Mouse (Mus musculus) cerebellum, adult 9-11 months (tissue): ENCODE measurements around the gene Sh2d1b2.
"Not testable (repeated sequence)": the region's sequence is repeated elsewhere in the genome, so short reads cannot be mapped to it uniquely, and the experiment has no call there.

Experiments
- DNase-seq: peaks from one replicate; pipeline ENCODE4 v3.0.0; 2022

Gene Sh2d1b2

DNA sequence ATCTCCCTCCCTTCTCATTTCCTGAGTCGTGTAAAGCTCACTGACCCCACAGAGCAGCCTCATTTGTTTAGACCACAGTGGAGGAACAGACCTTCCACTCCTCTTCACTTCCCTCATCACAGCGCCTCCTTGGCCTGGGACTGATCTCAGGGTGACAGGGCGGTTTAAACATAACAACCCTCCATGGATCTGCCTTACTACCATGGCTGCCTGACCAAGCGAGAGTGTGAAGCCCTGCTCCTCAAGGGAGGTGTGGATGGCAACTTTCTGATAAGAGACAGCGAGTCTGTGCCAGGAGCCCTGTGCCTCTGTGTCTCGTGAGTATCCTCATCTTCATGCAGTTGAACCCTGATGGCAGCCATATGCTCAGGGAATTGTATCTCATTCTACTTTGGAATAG is at the start of gene Sh2d1b2:
Gene Sh2d1b2, plus strand, starts transcription at position 62 of the 400 bp plus-strand sequence.
- DNase-seq = not testable (repeated sequence)

DNA sequence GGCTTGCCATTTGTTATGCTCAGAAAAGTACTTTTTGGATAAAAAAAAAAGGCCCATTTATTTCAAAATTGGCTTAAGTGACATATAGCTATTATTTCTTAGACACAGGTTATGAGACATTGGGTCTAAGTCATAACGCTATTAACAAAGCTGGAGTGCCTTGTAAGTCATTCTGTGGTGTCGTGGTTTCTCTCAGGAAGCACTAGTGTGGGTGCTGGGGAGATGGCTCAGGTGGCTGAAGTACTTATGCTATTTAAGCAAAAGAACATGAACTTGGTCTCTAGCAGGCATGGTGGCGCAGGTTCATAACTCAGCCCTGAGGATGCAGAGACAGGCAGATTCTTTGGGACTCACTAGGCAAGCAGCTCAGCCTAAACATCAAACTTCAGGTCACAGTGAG is 47.4 kb upstream of the Sh2d1b2 start:
- no peak for DNase-seq

DNA sequence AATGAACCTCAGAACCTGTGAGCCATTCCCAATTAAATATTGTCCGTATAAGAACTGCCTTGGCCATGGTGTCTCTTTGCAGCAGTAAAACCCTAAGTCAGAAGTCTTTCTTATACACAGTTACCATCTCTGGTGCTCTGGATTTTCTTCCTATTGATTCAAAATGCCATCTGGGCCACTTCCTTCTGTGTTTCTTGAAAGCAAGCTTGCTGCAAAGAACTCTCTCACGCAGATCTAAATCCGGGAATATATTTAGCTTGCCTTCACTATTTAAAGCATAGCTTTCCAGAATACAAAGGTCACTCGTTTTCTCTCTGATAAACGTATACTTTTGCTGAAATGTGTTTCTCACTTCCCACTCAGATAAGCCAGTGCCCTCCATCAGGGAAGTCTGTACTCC is 46.0 kb upstream of the Sh2d1b2 start:
- no peak for DNase-seq

DNA sequence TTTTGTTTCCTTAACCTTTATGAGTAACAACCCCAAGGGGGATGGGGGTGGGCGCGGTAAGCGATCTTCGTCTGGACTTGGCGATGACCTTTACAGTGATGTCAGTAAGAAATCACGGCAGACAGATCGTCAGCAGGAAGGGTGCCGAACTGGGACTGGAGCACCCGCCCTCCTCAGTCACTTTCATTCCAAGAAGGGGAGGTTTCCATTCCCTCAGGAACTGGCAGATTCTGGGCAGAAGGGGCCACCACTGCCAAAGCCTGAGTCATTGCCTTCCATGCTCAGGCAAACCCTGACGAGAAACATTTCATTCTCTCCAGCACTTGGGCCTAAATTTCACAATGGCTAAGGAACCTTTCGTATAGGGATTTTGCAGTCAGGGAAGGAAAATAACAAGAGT is 43.9 kb upstream of the Sh2d1b2 start:
- DNase-seq = no peak

DNA sequence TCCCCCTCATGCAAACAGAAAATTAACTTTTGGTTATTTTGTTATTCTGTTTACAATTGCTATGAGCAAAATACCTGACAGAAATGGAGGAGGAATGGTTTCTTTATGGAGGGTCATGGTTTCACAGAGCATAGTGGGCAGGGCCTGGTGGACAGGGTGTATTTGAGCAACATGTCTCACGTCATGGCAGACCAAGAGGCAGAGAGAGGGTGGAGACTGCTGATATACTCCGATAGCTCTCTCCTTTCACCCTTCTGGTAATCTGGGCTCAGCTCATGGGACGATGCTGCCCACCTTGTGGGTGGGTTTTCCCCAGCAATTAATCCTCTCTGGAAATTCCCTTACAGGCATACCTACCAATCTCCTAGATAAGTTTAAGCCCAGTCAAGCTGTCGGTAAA is 42.3 kb upstream of the Sh2d1b2 start:
- DNase-seq = no peak

- DNase-seq = no peak
These were observed 40.6 kb upstream of the Sh2d1b2 start for GRCm38 (mm10) chr1:170191925-170192324.

GRCm38 (mm10) chr1:170196211-170196610 is 36.3 kb upstream of the Sh2d1b2 start:
- no peak for DNase-seq

- DNase-seq = no peak
These were observed 32.2 kb upstream of the Sh2d1b2 start for GRCm38 (mm10) chr1:170200379-170200778.

GRCm38 (mm10) chr1:170206395-170206794 is 26.2 kb upstream of the Sh2d1b2 start:
- no peak for DNase-seq

DNA sequence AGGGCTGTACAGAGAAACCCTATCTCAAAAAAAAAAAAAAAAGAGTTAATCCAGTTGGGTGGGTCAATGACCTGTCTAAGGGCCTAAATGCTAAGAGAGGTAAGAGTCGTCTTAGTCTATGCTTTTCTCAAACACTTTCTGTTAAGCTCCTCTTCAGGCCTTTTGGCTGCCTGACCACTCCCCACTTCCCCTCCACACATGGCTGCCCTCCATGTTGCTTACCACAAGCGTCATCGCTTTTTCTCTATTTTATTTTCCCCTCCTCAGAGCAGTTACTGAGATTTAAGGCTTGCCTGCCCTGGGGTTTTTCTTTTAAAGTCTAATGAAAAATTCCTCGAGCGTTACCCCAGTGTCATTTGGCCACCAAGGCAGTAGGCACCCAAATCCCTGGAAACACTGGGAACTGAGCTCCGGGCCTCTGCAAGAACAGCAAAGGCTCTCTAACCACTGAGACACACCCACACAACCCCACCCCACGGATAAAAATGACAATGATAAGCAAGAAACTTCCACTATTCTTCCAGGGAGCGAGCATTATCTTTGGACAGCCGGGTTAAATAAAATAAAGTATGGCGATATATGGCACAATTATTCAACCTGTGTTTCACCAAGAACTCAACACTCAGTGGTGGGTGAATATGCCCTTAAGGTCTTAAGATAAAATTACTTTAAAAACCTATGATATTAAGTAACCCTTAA is 19.2 kb upstream of the Sh2d1b2 start:
- no peak for DNase-seq

GRCm38 (mm10) chr1:170214383-170214756 is 18.2 kb upstream of the Sh2d1b2 start:
- DNase-seq = no peak

DNA sequence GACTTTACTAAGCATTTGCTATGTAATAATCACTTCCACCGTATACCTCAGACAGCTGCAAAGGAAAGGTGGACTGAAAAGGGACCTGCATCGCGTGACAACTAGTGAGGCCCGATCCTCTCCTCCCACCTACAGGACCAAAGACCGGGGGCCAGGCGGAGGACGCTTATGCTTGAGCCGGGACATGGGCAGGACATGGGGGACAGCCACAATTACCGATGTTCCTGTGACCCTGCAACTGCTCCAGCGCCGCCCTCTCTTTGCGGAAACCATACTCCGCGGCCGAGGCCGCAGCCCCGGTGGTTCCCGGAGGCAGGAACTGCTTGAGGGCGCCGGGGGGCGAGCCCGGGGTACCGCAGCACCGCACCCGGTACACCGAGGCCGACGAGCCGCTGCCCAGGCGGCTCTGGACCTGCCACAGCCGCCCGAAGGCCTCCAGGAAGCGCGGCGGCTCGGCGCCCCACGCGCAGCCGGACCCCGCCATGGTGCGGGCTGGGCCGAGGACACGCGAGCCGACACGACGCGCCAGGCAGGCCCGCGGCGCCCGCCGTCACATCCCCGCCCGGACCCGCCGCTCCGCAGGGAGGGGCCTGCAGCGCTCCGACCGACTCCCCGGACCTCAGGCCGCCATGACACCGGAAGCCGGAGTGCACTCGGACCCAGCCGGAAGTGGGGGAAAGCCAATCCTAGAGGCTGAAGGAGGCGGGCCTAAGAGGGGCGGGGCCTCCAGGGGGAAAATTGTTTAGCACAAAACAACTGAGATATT is 17.6 kb upstream of the Sh2d1b2 start, which contains the start of gene Uhmk1:
Gene Uhmk1, minus strand, starts transcription at position 641 of the 766 bp plus-strand sequence.
- peak; percentile 93 for DNase-seq

- DNase-seq = no peak
These were observed 17.0 kb upstream of the Sh2d1b2 start for GRCm38 (mm10) chr1:170215590-170215989.

GRCm38 (mm10) chr1:170218091-170218884 is 14.3 kb upstream of the Sh2d1b2 start:
- DNase-seq = no peak

DNA sequence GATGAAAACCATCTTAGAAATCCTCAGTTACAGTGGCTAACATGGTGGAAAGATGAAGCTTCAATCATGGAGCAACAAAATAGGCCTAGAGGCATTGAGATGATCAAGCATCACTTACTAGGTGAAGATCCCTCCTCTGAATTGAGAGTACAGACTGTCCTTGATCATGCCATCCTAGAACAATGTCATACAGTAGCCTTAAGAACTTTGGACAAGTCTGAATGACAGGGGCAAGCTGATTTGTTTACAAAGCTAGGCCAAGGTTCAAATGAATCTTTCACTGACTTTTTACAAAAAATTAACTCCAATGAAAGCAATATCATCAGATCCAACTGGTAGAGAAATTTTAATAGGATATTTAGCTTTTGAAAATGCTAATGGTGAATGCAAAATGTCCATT is 12.2 kb upstream of the Sh2d1b2 start:
- no peak for DNase-seq

- no peak for DNase-seq
These were observed 9.3 kb upstream of the Sh2d1b2 start for GRCm38 (mm10) chr1:170223276-170223675.

DNA sequence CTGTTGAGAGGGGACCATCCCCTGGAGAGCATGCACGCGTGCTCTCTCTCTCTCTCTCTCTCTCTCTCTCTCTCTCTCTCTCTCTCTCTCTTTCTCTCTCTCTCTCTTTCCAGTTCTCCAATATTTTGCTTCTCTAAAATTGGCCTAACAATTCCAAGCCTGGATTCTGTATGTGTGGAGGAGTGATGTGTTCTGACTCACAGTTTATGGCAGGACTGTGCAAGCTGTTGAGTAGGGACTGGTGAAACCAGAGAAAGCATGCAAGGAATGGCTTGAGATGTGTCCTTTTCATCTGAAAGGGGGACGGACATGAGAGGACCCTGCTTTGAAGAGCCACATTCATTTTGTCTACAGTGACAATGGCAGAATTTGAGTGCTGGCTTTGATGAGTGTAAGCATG is 12.5 kb downstream of the Sh2d1b2 start:
- no peak for DNase-seq

DNA sequence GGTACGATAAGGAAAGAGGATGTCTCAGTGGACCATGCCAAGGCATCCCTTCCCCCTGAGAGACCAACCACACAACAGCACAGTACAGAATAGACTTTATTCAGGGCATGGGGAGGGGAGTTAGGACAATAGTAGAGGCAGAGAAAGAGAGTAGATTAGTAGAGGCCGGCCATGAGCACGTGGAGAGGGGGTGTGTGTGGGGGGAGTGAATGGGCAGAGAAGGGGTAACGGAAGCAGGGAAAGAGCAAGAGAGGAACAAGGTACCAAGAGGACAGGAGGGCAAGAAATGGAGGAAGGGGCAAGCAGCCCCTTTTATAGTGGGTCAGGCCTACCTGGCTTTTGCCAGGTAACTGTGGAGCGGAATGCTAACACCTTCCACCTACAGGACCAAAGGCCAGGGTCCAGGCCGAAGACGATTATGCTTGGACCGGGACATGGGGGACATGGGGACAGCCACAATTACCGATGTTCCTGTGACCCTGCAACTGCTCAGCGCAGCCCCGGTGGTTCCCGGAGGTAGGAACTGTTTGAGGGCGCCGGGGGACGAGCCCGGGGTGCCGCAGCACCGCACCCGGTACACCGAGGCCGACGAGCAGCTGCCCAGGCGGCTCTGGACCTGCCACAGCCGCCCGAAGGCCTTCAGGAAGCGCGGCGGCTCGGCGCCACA is 22.5 kb downstream of the Sh2d1b2 start:
- no peak for DNase-seq

DNA sequence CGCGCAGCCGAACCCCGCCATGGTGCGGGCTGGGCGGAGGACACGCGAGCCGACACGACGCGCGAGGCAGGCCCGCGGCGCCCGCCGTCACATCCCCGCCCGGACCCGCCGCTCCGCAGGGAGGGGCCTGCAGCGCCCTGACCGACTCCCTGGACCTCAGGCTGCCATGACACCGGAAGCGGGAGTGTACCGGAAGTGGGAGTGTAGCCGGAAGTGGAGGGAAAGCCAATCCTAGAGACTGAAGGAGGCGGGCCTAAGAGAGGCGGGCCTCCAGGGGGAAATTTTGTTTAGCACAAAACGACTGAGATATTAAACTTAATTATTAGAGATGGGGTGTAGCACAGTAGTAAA is 23.0 kb downstream of the Sh2d1b2 start:
- DNase-seq = peak; percentile 92

DNA sequence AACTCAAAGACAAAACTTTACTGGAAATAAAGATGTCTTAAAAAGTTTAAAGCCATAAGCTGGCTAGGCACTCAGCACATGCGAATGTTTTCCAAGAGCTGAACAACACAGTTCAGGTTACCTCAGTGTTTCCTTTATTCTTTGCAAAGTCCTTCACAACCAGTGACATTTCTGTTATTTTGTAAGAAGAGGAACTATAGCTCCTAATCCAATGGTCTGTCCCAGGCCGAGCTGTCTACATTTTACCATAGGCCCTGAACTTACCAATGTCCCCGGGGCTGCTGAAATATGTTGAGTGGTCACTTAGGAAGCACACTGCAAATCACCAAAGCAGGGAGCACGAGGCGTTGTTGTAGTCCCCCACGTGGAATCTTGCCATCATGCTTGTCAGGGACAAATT is 37.7 kb downstream of the Sh2d1b2 start:
- no peak for DNase-seq

GRCm38 (mm10) chr1:170270696-170271095 is 38.1 kb downstream of the Sh2d1b2 start:
- DNase-seq = no peak

- DNase-seq = no peak
These were observed 40.7 kb downstream of the Sh2d1b2 start for GRCm38 (mm10) chr1:170273252-170273651.

GRCm38 (mm10) chr1:170277016-170277415 is 44.5 kb downstream of the Sh2d1b2 start, which contains the start of gene Sh2d1b1:
Gene Sh2d1b1 (plus strand): TSS chr1:170277320.
- no peak for DNase-seq
